Mouse (Mus musculus): ENCODE measurements around the gene Klrg1.

GRCm38 (mm10) chr6:122302661-122303060, 20.0 kb upstream of the Klrg1 start:
- TF ChIP-seq CTCF (IDR thresholded peaks at IDR 0.05; ENCODE audit: low read depth) (no peak), EP300 (IDR thresholded peaks at IDR 0.05; ENCODE audit: low read depth) (no peak)

Measured in liver, postnatal 0 days (tissue).